Mouse (Mus musculus) lung, embryonic 14.5 days (tissue): Measurements from ENCODE around the gene Adra2b. TPM values are rescaled to one million over a fixed set of nuclear protein-coding genes. Genes with fewer than 3 reads are reported as not detected.

Source experiments
- ATAC-seq: fragments of 200-750 bp; cut with Nextera tagmentation; 2 replicates; pipeline ENCODE4 v1.8.0; 2017; ENCODE audit warnings: mild to moderate bottlenecking, moderate TSS enrichment, moderate library complexity; ENCODE audit not compliant: insufficient read depth
- DNase-seq: peaks from one replicate; pipeline ENCODE4 v3.0.0-alpha.2; 2015
- H3K27ac ChIP-seq: fragments of 300-500 bp; sonication (generic); 2 replicates; pipeline ENCODE4 v1.5.1; 2014; ENCODE audit warnings: low read depth, mild to moderate bottlenecking, moderate library complexity
- H3K27me3 ChIP-seq: fragments of 300-500 bp; sonication (generic); 2 replicates; pipeline ENCODE4 v1.6.1; 2014; ENCODE audit warnings: low read length, control low read depth; ENCODE audit not compliant: insufficient read depth
- H3K36me3 ChIP-seq: fragments of 300-500 bp; sonication (generic); 2 replicates; pipeline ENCODE4 v1.6.1; 2014; ENCODE audit warnings: control low read depth; ENCODE audit not compliant: insufficient read depth
- H3K4me1 ChIP-seq: fragments of 300-500 bp; sonication (generic); 2 replicates; pipeline ENCODE4 v1.6.1; 2014; ENCODE audit warnings: antibody characterized with exemption, control low read depth; ENCODE audit not compliant: insufficient read depth
- H3K4me2 ChIP-seq: fragments of 300-500 bp; sonication (generic); 2 replicates; pipeline ENCODE4 v1.6.1; 2014; ENCODE audit warnings: mild to moderate bottlenecking
- H3K4me3 ChIP-seq: fragments of 300-500 bp; sonication (generic); 2 replicates; pipeline ENCODE4 v1.5.1; 2014; ENCODE audit warnings: low read depth, low read length
- H3K9ac ChIP-seq: fragments of 300-500 bp; sonication (generic); 2 replicates; pipeline ENCODE4 v1.6.1; 2014
- H3K9me3 ChIP-seq: fragments of 300-500 bp; sonication (generic); 2 replicates; pipeline ENCODE4 v1.6.1; 2016; ENCODE audit warnings: low read depth, low read length, control low read depth
- CTCF ChIP-seq: IDR thresholded peaks from 2 replicates; pipeline ENCODE4 v1.5.1; 2016; ENCODE audit warnings: antibody characterized with exemption, low read depth
- WGBS: fragments of 180-500 bp; shearing (Covaris S2); extraction: QIAGEN DNeasy Blood & Tissue Kit; methylation state at CpG from one replicate; pipeline ENCODE4 v1.1.7; 2014; 5-methylcytosine and 5-hydroxymethylcytosine counted together
- polyA plus RNA-seq: library from polyadenylated mRNA; unstranded; fragments of >200 nt; fragmentation: Nextera tagmentation; extraction: Ambion mirVana; gene quantifications from 2 replicates; pipeline ENCODE4 v1.2.1, GENCODE M21; 2014

The Adra2b gene
- polyA plus RNA-seq, 1 experiment from 2014 or later: not detected

DNA sequence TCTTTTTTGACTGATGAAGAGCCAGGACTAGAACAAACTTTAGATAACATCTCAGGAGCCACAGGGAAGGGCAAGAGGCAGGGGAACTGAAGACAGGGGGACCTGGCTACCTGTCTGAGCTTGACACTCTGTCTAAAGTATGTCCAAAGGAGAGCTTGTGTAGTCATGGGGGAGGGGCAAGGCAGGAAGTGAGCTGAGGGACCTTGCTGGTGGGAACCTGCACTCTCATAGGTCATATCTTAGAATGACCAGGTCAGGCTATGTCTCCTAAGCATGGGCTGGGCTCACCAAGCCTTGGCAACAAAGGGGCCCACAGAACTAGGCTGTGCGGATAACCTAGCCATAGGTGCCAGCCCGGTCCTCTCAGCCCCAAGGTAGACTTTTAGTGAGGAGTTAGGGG is 9.1 kb downstream of the Adra2b start:
- Histone ChIP-seq H3K9me3 (no peaks in the 10 kb centered on the region), H3K4me2 (no peak overlapping the region), H3K4me3 (no peak overlapping the region), H3K27me3 (no peaks in the 10 kb centered on the region), H3K4me1 (no peaks in the 10 kb centered on the region), H3K36me3 (no peaks in the 10 kb centered on the region), H3K27ac (no peak overlapping the region), H3K9ac (no peak overlapping the region)
- DNase-seq: no peak
- no peak for ATAC-seq
- WGBS: 89% methylated on average over 2 of the region's 2 CpGs
- TF ChIP-seq CTCF: no peak

DNA sequence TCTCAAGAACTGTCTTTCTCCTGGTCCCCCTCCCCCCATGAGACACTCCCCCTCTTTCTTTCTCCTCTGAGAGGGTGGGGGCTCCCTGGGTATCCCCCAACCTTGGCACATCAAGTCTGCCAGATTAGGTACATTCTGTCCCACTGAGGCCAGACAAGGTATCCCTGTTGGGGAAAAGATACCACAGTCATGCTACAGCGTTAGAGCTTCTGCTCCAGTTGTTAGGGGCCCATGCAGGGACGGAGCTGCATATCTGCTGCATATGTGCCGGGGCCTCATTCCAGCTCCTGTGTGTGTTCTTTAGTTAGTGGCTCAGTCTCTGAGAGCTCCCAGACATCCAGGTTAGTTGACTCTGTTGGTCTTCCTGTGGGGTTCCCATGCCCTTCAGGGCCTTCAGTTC is 11.1 kb downstream of the Adra2b start:
- WGBS: 82% methylated on average over 3 of the region's 3 CpGs

DNA sequence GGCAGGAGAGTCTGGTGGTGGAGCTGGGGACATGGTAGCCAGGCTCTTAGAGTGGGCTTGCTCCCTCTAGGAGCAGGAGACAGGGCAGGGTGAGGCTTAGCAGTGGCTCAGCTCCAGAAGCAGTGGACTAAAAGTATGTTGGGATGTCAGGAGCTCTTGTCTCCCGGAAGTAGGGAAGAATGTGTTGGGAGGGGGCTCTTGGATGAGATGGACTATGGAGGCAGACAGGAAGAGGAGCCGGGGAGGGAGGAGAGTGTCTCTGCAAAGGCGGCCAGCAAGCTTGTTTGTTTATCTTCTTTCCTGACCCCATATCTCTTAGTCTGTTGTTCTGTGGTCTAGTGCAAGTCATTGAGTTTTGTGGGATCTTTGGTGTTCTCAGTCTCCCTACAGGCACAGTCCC is 12.1 kb downstream of the Adra2b start:
- H3K27me3 ChIP-seq: no peaks in the 10 kb centered on the region
- H3K27ac ChIP-seq: no peak overlapping the region
- 35% methylated on average over 3 of the region's 3 CpGs for WGBS
- DNase-seq: peak; percentile 17
- H3K9me3 ChIP-seq: no peaks in the 10 kb centered on the region
- ATAC-seq: no peak
- no peaks in the 10 kb centered on the region for H3K36me3 ChIP-seq
- TF ChIP-seq CTCF: no peak
- H3K4me2 ChIP-seq: peak overlapping the region; percentile 19; the same call in 1 of the 2 replicates
- no peaks in the 10 kb centered on the region for H3K4me1 ChIP-seq
- no peak overlapping the region for H3K4me3 ChIP-seq
- H3K9ac ChIP-seq: no peak overlapping the region

More for the DNA sequence above, 11.1 kb downstream of the Adra2b start:
- TF ChIP-seq CTCF: no peak
- no peak overlapping the region for H3K9ac ChIP-seq
- DNase-seq: no peak
- no peak for ATAC-seq
- no peak overlapping the region for H3K27ac ChIP-seq
- no peaks in the 10 kb centered on the region for H3K9me3 ChIP-seq
- H3K4me2 ChIP-seq: no peak overlapping the region
- H3K4me3 ChIP-seq: no peak overlapping the region
- H3K27me3 ChIP-seq: no peaks in the 10 kb centered on the region
- H3K36me3 ChIP-seq: no peaks in the 10 kb centered on the region
- no peaks in the 10 kb centered on the region for H3K4me1 ChIP-seq

DNA sequence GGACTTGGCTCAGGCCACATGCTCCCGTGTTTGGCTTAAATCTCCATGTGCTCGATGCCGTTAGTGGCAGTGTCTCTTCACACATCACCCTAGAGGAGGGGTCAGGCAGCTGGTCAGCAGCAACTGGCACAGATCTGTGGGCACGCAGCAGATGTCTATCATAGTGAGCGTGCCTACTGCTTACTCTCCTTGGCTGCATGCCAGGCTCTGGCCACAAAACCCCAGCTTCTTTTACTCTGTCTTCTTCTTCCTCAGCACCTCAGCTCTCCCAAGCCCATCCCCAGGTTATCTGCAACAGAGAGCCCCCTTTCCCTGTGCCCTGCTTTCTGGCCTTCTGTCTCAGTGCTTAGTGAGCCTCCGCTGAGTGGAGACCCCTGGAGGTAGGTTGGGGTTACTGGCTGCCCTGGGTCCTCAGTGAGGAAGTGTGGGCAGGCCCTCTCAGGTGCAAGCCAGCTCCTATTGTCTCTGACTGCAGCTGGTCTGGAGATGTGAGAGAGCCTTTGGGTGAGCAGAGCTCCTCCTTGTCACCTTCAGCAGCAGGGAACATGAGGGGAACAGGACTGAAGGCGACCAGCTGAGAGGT is 12.8 kb downstream of the Adra2b start:
- H3K9ac ChIP-seq: no peak overlapping the region
- no peak overlapping the region for H3K4me2 ChIP-seq
- H3K27ac ChIP-seq: no peak overlapping the region
- no peaks in the 10 kb centered on the region for H3K36me3 ChIP-seq
- H3K4me1 ChIP-seq: no peaks in the 10 kb centered on the region
- peak; percentile 60 for TF ChIP-seq CTCF
- WGBS: 46% methylated on average over 7 of the region's 7 CpGs
- ATAC-seq (peak; percentile 28; the same call in 1 of the 2 replicates), DNase-seq (peak; percentile 21)
- no peak overlapping the region for H3K4me3 ChIP-seq
- H3K27me3 ChIP-seq: no peaks in the 10 kb centered on the region
- no peaks in the 10 kb centered on the region for H3K9me3 ChIP-seq

DNA sequence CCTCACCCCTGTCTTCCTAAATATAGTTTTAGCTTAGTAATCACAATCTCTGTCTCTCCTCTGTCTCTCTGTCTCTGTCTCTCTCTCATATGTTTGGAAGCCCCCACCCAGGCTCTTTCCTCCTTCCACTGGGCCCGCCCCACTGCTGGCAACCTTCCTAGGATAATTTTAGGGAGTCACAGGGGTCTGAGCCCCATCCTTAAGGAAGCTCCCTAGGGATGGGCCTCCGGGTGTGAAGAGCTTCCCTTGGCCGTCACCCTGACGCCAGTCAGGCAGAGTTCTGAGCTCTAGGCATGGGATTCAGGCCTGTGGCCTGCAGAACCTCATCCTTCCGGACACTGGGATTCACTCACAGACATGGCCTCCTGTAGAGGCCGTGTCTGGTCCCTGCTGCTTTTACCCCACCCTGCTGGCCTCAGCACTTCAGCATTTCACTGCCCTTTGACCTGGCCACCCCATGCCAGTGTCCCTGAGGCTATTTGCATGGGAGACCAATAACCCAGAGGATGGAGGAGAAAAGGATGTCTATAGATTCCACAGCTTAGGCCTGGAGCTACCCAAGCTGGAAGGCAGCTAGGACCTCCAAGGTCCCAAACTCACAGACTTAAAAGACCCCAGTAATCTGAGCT is 13.5 kb downstream of the Adra2b start:
- Histone ChIP-seq H3K36me3 (no peaks in the 10 kb centered on the region), H3K9me3 (no peaks in the 10 kb centered on the region), H3K4me1 (no peaks in the 10 kb centered on the region), H3K4me3 (no peak overlapping the region), H3K27ac (no peak overlapping the region), H3K9ac (no peak overlapping the region), H3K27me3 (no peaks in the 10 kb centered on the region), H3K4me2 (no peak overlapping the region)
- no peak for TF ChIP-seq CTCF
- WGBS: 82% methylated on average over 6 of the region's 6 CpGs
- DNase-seq (no peak), ATAC-seq (no peak)

DNA sequence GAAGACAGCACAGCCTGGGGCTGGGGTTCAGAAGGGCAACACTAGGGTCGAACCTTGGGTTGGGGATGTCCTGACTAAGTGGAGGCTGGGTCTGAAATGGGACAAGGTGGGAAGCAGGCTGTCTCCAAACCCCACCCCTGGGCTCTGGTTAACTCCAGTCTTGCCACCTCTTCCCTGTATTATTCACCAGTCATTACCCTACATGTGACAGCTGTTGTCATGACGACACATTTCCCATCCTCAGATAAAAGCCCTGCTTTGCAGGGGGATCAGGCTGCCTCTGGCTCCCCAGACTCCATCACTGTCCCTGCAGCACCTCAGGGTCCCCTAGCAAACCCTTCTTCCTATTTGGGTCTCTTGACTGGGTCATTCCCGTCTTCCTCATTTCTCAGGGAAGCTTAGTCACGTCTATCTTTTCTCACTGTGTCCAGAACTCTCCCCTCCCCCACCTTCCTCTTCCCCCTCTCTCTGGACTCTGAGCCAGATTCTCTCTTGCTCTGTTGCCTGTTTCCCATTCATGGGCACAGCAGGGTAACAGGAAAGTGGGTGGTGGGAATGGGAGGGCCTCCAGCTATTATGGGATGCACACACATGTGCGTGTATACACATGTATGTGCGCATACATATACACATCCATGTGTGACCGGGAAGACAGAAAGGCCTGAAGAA is 15.1 kb downstream of the Adra2b start:
- DNase-seq (no peak), ATAC-seq (no peak)
- Histone ChIP-seq H3K4me2 (no peak overlapping the region), H3K9ac (no peak overlapping the region), H3K27me3 (no peaks in the 10 kb centered on the region), H3K9me3 (no peaks in the 10 kb centered on the region), H3K36me3 (no peaks in the 10 kb centered on the region), H3K4me1 (no peaks in the 10 kb centered on the region), H3K4me3 (no peak overlapping the region), H3K27ac (no peak overlapping the region)
- TF ChIP-seq CTCF: no peak
- 63% methylated on average over 7 of the region's 7 CpGs for WGBS

DNA sequence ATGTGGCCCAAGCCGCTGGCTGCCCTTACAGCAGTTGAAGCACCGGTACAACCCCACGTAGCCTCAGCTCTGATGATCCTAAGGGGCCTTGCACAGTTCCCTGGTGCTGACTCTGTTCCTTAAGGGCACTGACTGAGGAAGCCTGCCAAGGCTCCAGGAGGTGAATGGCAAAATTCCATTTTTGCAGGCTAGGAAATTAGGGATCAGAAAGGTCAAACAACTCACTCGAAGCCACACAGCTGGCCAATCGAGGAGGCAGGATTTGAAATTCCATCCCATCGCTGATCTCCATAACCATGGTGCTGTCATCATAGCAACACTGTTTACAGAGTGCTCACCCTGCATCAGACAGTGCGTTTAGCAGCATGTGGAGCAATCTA is 15.6 kb downstream of the Adra2b start:
- Histone ChIP-seq H3K27me3 (no peaks in the 10 kb centered on the region), H3K4me1 (no peaks in the 10 kb centered on the region), H3K9ac (no peak overlapping the region), H3K36me3 (no peaks in the 10 kb centered on the region), H3K4me2 (no peak overlapping the region), H3K27ac (no peak overlapping the region), H3K9me3 (no peaks in the 10 kb centered on the region), H3K4me3 (no peak overlapping the region)
- ATAC-seq (no peak), DNase-seq (peak; percentile 15)
- WGBS: 59% methylated on average over 7 of the region's 7 CpGs
- no peak for TF ChIP-seq CTCF
